Mouse (Mus musculus) spleen, postnatal 4 days (tissue): ENCODE results near the gene Slc9a3r2.

Source experiments
- DNase-seq, 2 experiments: peaks; one replicate each; pipeline ENCODE4 v3.0.0; 2022; ENCODE audit warnings: low spot score in 2 of 2

Slc9a3r2 gene

GRCm38 (mm10) chr17:24636781-24637481 is 13.2 kb downstream of the Slc9a3r2 start:
- no peak for DNase-seq

- DNase-seq, result no peak
These were observed 14.4 kb downstream of the Slc9a3r2 start for GRCm38 (mm10) chr17:24635694-24636093.

DNA sequence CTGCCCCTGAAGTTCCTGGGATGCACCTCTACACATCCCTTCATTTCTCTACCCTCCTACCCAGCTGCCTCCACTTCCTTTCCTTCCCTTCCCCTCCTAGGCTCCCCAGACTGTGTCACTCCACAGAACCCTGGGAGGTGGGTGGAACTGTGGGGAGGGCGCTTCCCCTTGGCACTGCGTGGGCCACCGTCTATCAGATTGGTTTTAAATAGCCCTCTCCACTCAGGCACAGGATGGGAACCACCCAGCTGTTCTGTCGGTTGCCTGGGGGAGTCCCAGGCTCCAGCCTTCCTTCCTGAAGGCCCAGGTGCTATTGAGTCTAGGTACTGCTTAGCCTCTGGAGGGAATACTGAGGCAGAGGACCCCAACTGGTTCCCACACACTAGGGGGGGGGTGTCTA is 15.1 kb downstream of the Slc9a3r2 start:
- no peak for DNase-seq

DNA sequence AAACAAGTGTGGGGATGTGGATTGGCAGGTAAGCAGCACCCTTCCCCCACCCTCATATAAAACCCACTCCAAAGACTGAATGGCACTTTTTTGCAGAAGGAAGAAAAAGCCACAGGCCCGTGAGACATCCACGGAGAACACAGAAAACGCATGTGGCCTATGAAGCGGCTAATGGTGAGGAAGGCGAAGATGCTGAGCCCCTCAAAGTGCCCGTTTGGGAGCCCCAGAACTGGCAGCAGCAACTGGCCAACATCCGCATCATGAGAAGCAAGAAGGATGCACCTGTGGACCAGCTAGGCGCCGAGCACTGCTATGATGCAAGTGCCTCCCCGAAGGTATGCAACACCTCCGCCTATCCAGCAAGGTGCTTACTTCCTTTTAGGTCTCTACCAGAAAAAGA is 16.3 kb downstream of the Slc9a3r2 start:
- no peak for DNase-seq

DNA sequence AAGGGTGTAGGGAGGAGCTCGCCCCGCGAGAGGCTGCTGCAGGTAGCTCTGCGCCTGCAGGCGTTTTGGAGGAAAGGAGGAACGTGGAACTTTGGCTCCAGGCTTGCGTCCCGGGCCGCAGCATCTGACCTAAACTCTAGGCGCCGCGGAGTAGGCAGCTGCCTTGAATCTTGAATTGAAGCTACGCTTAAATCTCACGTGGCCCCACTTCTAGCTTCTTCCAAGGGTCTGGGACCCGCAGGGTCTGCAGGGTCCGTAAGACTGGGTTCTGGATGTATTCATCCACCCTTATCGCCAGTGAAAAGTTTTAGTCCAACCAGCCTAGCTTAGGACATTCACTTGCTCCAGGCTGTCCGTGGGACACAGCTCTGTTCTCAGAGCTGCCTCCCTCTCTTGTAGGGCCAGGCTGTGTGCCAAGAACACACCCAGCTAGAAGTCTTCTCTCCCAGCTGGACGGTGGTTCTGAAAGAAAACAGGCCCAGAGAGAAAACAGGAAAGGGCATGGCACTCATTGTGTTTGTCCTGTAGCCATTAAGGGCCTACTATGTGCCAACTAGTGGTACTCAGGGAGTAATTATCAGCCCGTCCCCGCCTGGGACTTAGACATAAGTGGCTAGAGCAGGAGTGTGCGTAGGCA is 17.2 kb downstream of the Slc9a3r2 start:
- peak in 1 of 2 experiments; percentile 69 for DNase-seq

- peak; percentile 76 to 88 for DNase-seq
These were observed 17.8 kb downstream of the Slc9a3r2 start, which contains the start of the genes Tsc2 and Nthl1 for GRCm38 (mm10) chr17:24632167-24632812. TSS of gene Tsc2 (minus strand) at chr17:24632630. TSS of gene Nthl1 (plus strand) at chr17:24632680.

GRCm38 (mm10) chr17:24630072-24630471 is 20.1 kb downstream of the Slc9a3r2 start:
- DNase-seq, result no peak

- peak; percentile 83 to 94 for DNase-seq
These were observed 21.5 kb downstream of the Slc9a3r2 start for GRCm38 (mm10) chr17:24628646-24629045.

DNA sequence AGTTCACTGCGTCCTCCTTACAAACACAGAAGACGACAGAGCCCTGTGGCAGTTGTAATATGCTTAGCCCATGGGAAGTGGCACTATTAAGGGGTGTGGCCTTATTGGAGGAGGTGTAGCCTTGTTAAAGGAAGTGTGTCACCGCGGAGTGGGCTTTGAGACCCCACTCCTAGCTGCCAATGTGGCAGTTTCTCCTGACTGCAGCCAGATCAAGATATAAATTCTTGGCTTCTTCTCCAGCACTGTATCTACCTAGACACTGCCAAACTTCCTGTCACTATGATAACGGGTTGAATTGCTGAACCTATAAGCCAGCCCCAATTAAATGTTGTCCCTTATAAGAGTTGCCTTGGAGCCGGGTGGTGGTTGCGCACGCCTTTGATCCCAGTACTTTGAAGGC is 24.7 kb downstream of the Slc9a3r2 start:
- no peak for DNase-seq

GRCm38 (mm10) chr17:24617561-24618194 is 32.4 kb downstream of the Slc9a3r2 start:
- DNase-seq, result peak in 1 of 2 experiments; percentile 58

DNA sequence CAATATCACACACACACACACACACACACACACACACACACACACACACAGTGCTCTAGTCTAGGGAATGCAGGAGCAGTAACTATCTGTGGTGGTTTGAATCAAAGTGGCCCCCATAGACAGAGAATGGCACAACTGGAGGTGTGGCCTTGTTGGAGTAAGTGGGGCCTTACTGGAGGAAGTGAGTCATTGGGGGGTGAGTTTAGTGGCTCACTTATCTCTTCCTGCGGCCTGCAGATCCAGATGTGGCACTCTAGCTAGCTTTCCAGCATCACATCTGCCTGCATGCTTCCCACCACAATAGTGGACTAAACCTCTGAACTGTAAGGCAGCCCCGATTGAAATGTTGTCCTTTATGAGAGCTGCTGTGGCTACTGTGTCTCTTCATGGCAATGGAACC is 39.4 kb downstream of the Slc9a3r2 start:
- DNase-seq, result no peak

DNA sequence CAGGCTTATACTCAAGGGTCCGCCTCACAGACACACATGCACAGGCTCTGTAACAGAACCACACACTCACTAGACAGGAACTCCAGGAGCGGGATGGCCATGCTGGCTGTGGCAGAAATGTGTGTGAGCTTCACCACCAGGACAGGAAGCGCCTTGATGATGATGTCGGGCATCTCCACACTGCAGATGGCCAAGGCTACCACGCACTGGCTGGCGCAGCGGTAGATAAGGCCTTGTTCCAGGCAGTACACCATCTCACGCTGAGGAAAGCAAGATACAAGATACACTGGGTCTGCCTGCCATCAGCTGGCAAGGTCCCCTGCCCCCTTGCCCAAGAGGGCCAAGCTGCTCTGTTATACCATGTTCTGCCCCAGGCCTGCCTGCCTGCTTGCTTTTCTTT is 41.3 kb downstream of the Slc9a3r2 start:
- peak; percentile 66 to 75 for DNase-seq

- no peak for DNase-seq
These were observed 41.8 kb downstream of the Slc9a3r2 start for GRCm38 (mm10) chr17:24608370-24608769.

DNA sequence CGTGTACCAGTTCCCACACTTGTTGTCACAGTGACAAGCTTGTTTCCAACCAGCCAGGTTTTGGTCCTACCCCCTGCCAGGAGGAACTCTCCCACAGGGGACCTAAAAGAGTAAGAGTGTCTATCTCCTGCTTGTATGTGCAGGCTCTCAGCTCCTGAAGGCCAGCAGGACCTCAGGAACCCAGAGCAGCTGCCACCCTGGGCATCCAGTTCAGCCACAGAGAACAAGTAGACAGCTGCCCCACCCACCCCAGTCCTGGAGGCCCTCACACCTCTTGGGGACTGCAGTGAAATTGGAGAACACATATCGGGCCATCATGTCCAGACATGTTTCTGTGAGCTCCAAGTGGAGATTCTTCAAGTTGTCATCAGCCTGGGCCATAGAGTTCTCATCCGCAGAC is 45.6 kb downstream of the Slc9a3r2 start:
- no peak for DNase-seq

- no peak for DNase-seq
These were observed 46.2 kb downstream of the Slc9a3r2 start for GRCm38 (mm10) chr17:24603961-24604360.

DNA sequence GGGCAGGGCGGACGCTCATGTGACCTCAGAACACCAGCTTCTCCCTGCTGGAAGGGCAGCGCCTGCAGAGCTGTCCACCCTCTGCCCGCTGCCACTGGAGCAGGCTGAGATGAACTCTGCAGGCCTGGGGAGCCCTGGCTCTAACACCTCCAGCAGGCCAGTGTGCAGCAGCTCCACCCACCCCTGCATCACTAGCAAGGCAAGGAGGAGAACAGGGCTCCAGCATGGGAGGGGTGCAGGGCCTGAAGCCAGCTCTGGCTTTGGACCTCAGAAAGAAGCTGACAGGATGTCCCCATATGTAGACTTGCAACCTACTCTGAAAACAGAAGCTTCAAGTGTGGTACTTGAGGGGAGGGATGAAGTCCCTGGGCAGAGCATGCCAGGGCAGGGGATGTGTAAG is 49.6 kb downstream of the Slc9a3r2 start:
- DNase-seq, result no peak

- DNase-seq, result no peak
These were observed 52.1 kb downstream of the Slc9a3r2 start for GRCm38 (mm10) chr17:24597989-24598388.

DNA sequence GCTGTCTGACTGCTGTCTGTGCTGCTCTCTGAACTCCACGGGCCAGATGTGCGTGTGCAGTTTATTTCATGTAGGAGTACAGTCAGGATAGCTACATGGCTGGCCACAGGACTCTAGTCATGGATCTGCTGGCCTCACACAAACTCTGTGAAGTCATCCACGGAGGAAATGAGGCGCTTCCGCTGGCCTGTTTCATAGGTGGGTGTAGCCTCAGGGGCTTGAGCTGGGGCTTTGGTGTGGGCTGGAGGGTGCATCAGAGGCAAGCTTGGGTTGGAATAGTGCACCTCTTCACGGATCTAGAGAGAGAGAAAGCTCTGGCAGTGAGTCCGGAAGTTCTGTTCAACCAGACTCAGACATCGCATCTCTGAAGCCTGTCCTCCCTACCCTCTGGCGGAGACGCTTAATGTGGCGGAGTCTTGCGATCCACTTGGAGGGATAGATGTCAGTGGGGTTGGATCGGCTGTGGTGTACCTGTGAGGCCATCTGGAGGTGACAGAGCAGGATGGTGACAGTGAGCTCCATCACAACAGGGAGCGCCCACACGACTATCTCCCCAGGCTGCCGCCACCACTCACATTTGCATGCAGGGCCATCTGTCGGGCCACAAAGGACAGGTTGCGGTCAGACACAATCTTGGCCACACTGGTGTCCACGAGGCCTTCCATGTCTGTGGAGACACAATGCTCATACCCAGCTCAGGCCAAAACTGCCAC is 53.5 kb downstream of the Slc9a3r2 start:
- no peak for DNase-seq

DNA sequence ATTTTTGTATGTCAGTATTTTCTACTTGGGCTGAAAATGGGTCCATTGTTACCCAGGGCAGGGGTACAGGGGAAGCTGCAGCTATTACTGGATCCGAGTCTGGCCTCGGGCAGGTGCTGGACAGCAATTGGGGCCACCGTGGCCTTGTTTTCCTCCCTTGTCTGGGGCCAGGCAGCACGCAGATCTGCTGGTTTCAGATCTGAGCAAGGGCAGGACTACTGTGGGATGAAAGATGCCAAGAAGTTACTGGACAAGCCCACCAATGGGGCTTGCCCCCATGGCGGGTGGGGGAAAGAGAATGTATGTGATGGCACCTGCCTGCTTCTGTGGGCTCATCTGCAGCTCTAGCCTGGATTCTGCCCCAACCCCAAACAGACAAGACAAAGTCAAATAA is 54.1 kb downstream of the Slc9a3r2 start:
- DNase-seq, result no peak

DNA sequence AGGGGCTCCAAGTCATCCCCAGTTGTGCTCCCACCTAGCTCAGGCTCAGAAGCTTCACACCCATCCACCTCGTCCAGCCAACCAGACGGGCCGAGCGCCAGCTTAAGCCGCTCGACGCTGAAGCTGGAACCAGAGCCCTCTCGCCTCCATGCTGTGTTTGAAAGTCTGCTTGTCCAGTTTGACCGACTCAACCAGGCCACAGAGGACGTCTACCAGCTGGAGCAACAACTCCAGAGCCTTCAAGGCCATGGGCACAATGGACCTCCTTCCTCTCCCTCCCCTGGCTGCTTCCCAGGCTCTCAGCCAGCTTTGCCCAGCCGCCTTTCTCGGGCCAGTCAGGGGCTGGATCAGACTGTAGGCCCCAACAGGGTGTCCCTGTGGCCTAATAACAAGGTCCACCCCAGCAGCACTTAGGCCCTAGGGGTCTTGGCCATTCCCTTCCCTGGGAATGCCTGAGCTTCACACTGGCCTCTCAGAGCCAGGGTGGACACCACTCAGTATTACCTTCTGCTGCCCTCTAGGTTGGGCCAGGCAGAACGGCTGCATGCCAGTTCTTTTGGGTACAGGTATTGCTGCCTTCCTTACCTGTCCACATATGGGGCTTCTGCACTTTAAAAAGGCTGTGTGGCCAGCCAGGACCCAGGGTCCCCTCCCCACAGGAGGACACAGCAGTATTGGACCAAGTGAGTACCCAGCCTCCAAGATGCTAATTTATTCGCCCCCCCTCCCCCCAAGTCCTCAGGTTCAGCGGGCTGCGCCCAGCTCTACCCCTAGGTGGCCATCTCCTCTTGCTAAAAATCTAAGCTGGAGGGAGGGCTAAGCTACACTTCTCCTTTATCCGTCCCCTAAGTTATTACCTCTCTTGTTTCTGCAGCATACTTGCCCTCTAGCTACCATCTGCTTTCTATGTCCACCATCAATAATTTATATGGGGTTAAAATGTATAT is 54.7 kb downstream of the Slc9a3r2 start:
- DNase-seq, result no peak
